Mouse (Mus musculus): Measurements from ENCODE around the gene Tbc1d4. TPM values are rescaled to one million over a fixed set of nuclear protein-coding genes. Genes with fewer than 3 reads are reported as not detected.

The Tbc1d4 gene
- total and polyA plus RNA-seq, 3 experiments, result not detected

GRCm38 (mm10) chr14:101610701-101611100 is 1.7 kb upstream of the Tbc1d4 start:
- no peaks in the 10 kb centered on the region for H3K36me3 ChIP-seq (ENCODE audit: control insufficient read depth in 1 of 2, insufficient read depth in 2 of 2, low read length in 2 of 2)
- H3K27me3 ChIP-seq (ENCODE audit: control insufficient read depth in 1 of 2, insufficient read depth in 2 of 2, low read length in 2 of 2), result no peaks in the 10 kb centered on the region
- H3K79me2 ChIP-seq (ENCODE audit: control insufficient read depth, insufficient read depth, low read length, poor library complexity), result no peaks in the 10 kb centered on the region
- no peak for DNase-seq (ENCODE audit: low read depth, low spot score)
- H3K9ac ChIP-seq (ENCODE audit: control insufficient read depth, low read depth, low read length, poor library complexity, severe bottlenecking), result no peak overlapping the region
- no peaks in the 10 kb centered on the region for H3K9me3 ChIP-seq (replicated peaks; ENCODE audit: insufficient read depth, low read length)
- no peak overlapping the region for H3K4me3 ChIP-seq (ENCODE audit: control insufficient read depth in 1 of 2, insufficient read depth in 1 of 2, low read depth in 2 of 2, low read length in 2 of 2)
- no peak overlapping the region for H3K27ac ChIP-seq (ENCODE audit: control insufficient read depth, low read depth, low read length)
- TF ChIP-seq CHD1 (IDR thresholded peaks at IDR 0.05; ENCODE audit: low read depth, low read length) (no peak), POLR2AphosphoS5 (IDR thresholded peaks at IDR 0.05; ENCODE audit: borderline replicate concordance, low read depth, low read length) (no peak), CHD2 (IDR thresholded peaks at IDR 0.05; ENCODE audit: low read length) (no peak), TCF12 (IDR thresholded peaks at IDR 0.05; ENCODE audit: low read depth, low read length) (no peak), MAFK (IDR thresholded peaks at IDR 0.05; ENCODE audit: borderline replicate concordance, low read depth, low read length) (no peak)
- H3K4me1 ChIP-seq (ENCODE audit: control insufficient read depth in 1 of 2, insufficient read depth in 2 of 2, low read length in 2 of 2), result no peaks in the 10 kb centered on the region

GRCm38 (mm10) chr14:101607631-101608518 is 1.1 kb downstream of the Tbc1d4 start:
- Histone ChIP-seq H3K9ac (ENCODE audit: control insufficient read depth, low read depth, low read length, poor library complexity, severe bottlenecking) (no peak overlapping the region), H3K4me3 (ENCODE audit: control insufficient read depth in 1 of 2, insufficient read depth in 1 of 2, low read depth in 2 of 2, low read length in 2 of 2) (no peak overlapping the region), H3K79me2 (ENCODE audit: control insufficient read depth, insufficient read depth, low read length, poor library complexity) (no peaks in the 10 kb centered on the region), H3K4me1 (ENCODE audit: control insufficient read depth in 1 of 2, insufficient read depth in 2 of 2, low read length in 2 of 2) (no peaks in the 10 kb centered on the region), H3K27me3 (ENCODE audit: control insufficient read depth in 1 of 2, insufficient read depth in 2 of 2, low read length in 2 of 2) (no peaks in the 10 kb centered on the region), H3K36me3 (ENCODE audit: control insufficient read depth in 1 of 2, insufficient read depth in 2 of 2, low read length in 2 of 2) (no peaks in the 10 kb centered on the region), H3K9me3 (replicated peaks; ENCODE audit: insufficient read depth, low read length) (no peaks in the 10 kb centered on the region), H3K27ac (ENCODE audit: control insufficient read depth, low read depth, low read length) (no peak overlapping the region)
- TF ChIP-seq GABPA (IDR thresholded peaks at IDR 0.05; ENCODE audit: low read depth, low read length), result no peak
- TF ChIP-seq RCOR1 (IDR thresholded peaks at IDR 0.05; ENCODE audit: low read depth, low read length), result no peak
- TF ChIP-seq ELF1 (IDR thresholded peaks at IDR 0.05; ENCODE audit: low read depth, low read length), result no peak
- no peak for TF ChIP-seq ETS1 (IDR thresholded peaks at IDR 0.05; ENCODE audit: low read depth, low read length)
- TF ChIP-seq TCF12 (IDR thresholded peaks at IDR 0.05; ENCODE audit: low read depth, low read length), result no peak
- no peak for TF ChIP-seq ZNF384 (IDR thresholded peaks at IDR 0.05; ENCODE audit: low read depth, low read length)
- TF ChIP-seq HCFC1 (IDR thresholded peaks at IDR 0.05; ENCODE audit: low read depth, low read length), result no peak
- TF ChIP-seq E2F4 (IDR thresholded peaks at IDR 0.05; ENCODE audit: borderline replicate concordance, low read depth, low read length), result no peak
- TF ChIP-seq MYB (IDR thresholded peaks at IDR 0.05; ENCODE audit: low read depth, low read length), result no peak
- no peak for TF ChIP-seq KAT2A (conservative IDR thresholded peaks at IDR 0.05; ENCODE audit: low read depth, low read length)
- TF ChIP-seq MAX (IDR thresholded peaks at IDR 0.05; ENCODE audit: low read length), result no peak
- TF ChIP-seq MEF2A (IDR thresholded peaks at IDR 0.05; ENCODE audit: extremely low read depth, insufficient replicate concordance, low read depth, low read length, poor library complexity, severe bottlenecking), result no peak
- TF ChIP-seq CHD1 (IDR thresholded peaks at IDR 0.05; ENCODE audit: low read depth, low read length), result no peak
- no peak for TF ChIP-seq POLR2AphosphoS2 (IDR thresholded peaks at IDR 0.05; ENCODE audit: low read length)
- TF ChIP-seq MAZ (IDR thresholded peaks at IDR 0.05; ENCODE audit: low read depth, low read length), result no peak
- no peak for TF ChIP-seq ZC3H11A (IDR thresholded peaks at IDR 0.05; ENCODE audit: low read depth, low read length)
- TF ChIP-seq EP300 (IDR thresholded peaks at IDR 0.05; ENCODE audit: low read depth in 1 of 2, low read length in 2 of 2), result no peak
- no peak for DNase-seq (ENCODE audit: low read depth, low spot score)

All from MEL (cell line).